Mouse (Mus musculus): ENCODE measurements around the gene Fam173a. TPM values are rescaled to one million over a fixed set of nuclear protein-coding genes. Genes with fewer than 3 reads are reported as not detected.

Gene Fam173a
- polyA plus RNA-seq, 1 experiment from 2014 or later = 63.3 TPM

DNA sequence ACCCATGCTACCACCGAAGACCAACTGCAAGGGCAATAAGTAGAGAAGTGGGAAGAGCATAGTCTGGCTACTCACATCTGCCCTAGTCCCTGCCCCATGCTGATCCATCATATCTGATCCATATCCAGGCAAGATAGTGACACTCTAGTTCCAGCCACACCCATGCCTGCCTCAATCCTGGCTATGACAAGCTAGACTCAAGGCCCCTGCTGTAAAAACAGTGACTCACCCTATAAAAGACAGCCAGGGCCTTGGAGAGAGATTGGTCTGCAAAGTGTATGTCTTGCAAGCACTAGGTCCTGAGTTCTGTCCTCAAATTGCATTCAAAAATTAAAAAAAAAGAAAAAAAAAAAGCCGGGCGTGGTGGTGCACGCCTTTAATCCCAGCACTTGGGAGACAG, 13.8 kb upstream of the Fam173a start:
- Histone ChIP-seq H3K4me1 (peaks cover 30% of the 10 kb centered on the region), H3K27me3 (ENCODE audit: low read depth, poor library complexity, severe bottlenecking) (peaks cover 72% of the 10 kb centered on the region)
- DNase-seq (ENCODE audit: low spot score) = no peak

DNA sequence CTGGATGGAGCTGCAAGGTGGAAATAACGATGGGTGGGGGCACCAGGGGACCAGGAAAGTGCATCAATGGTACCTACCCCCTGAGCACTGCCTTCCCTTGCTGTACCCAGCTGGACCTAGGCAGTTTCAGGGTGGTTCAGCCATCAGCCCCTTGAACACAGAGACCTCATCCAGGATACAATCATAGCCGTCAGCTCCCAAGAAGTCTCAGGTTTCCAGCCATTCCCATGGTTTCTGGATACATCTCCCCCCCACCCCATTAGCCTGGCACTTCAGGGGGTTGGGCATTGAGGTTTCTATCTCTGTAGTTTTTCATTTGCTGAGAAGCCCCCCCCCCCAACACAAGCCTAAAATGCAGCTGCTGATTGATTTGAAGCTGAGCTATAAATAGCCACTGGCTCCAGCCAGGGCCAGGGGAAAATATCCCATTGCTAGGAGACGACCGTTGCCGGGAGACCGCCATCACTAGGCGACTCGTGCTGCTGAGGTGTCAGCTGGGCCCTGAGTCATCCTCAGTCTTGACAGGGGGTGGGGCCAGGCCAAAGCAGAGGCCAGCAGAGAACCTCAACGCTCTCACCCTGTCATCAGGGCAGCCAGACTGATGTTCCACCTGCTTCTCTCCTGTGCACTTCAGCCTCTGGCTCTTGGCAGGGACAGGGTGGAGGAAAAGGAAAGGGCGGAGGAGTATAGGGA, 10.3 kb upstream of the Fam173a start:
- 15% methylated on average over 10 of the region's 10 CpGs for WGBS
- no peak overlapping the region for H3K4me3 ChIP-seq
- H3K4me1 ChIP-seq = peaks cover 9% of the 10 kb centered on the region
- H3K9me3 ChIP-seq (replicated peaks) = no peaks in the 10 kb centered on the region
- no peak for DNase-seq (ENCODE audit: low spot score)
- no peaks in the 10 kb centered on the region for H3K36me3 ChIP-seq
- peaks cover 42% of the 10 kb centered on the region for H3K27me3 ChIP-seq (ENCODE audit: low read depth, poor library complexity, severe bottlenecking)
- no peak overlapping the region for H3K27ac ChIP-seq

More for the DNA sequence above, 13.8 kb upstream of the Fam173a start:
- no peaks in the 10 kb centered on the region for H3K36me3 ChIP-seq
- 77% methylated on average over 4 of the region's 4 CpGs for WGBS
- H3K9me3 ChIP-seq (replicated peaks) = no peaks in the 10 kb centered on the region
- no peak overlapping the region for H3K4me3 ChIP-seq
- H3K27ac ChIP-seq = no peak overlapping the region

DNA sequence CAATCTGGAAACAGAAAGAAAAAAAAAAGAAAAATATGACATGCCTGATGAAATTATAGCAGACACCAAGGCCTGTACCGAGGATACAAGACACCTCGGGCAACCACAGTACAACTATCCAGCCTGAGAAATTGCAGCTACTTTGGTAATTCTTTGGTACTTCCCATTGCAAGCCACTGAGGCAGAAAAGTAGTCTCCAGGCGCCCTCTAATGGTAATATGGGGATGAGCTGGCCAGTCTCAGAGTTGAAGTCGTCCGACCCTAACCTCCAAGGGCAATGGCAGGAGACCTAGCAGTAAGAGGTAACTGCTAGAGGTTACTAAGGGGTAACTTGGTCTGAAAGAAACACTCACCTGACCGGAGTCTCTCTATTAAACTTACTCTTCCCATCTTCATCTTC, 8.3 kb upstream of the Fam173a start:
- Histone ChIP-seq H3K4me1 (peaks cover 25% of the 10 kb centered on the region), H3K27me3 (ENCODE audit: low read depth, poor library complexity, severe bottlenecking) (peaks cover 32% of the 10 kb centered on the region), H3K4me3 (no peak overlapping the region), H3K27ac (no peak overlapping the region), H3K9me3 (replicated peaks) (no peaks in the 10 kb centered on the region), H3K36me3 (no peaks in the 10 kb centered on the region)
- 11% methylated on average over 6 of the region's 6 CpGs for WGBS
- peak; percentile 63 for DNase-seq (ENCODE audit: low spot score)

DNA sequence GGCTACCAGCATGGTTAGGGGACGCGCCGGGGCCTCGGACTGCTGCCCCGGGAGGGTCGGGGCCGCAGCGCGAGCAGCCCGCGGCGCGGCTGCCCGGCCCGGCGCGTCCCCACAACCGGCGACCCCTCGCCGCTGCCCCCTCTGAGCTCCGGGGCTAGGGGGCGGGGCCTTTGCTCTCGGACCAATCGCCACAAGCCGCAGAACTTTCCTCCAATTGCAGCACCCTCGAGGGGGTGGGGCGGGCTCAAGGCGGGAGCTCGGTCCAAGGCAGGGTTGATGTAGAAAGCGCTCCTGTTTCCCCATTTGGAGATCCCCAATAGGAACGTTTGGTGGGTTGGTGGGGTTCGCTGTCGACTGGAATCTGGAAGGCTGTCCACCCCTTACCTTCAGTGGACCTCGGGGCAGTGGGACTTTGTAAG, 4.3 kb upstream of the Fam173a start, which contains the start of gene Metrn:
Gene Metrn, minus strand, starts transcription at position 186 of the 419 bp plus-strand sequence.
- Histone ChIP-seq H3K36me3 (peaks cover 27% of the 10 kb centered on the region), H3K9me3 (replicated peaks) (no peaks in the 10 kb centered on the region), H3K27me3 (ENCODE audit: low read depth, poor library complexity, severe bottlenecking) (peaks cover 8% of the 10 kb centered on the region), H3K27ac (peak within 1 kb of the TSS; percentile 91), H3K4me1 (peaks cover 55% of the 10 kb centered on the region), H3K4me3 (peak within 1 kb of the TSS; percentile 87)
- DNase-seq (ENCODE audit: low spot score) = peak; percentile 93
- WGBS = under 1% methylated on average over 35 of the region's 35 CpGs

DNA sequence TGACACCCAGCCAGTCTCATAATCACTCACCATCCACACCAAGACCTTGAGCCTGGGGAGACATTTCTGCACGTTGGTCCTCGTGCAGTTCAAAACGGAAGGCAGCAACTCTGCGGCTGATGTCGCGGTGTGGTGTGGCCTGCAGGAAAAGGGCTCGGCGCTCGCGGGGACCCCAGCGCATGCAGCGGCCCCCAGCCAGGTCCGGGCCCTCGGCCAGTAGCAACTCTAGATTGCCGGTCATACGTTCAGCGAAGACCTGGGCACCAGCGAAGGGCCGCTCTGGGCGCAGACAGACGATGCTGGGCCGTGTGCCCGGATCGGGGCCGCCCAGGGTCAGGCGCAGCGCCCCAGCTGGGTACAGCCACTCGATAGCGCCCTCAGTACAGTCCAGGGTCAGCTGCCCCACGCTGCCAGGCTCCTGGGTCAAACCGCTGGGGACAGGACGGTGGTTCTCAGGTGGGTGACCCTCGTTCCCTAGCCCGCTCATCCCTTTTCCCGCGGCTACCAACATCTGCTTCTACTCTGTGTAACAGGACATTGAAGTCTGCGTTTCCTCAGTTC, 3.6 kb upstream of the Fam173a start:
- peaks cover 62% of the 10 kb centered on the region for H3K4me1 ChIP-seq

DNA sequence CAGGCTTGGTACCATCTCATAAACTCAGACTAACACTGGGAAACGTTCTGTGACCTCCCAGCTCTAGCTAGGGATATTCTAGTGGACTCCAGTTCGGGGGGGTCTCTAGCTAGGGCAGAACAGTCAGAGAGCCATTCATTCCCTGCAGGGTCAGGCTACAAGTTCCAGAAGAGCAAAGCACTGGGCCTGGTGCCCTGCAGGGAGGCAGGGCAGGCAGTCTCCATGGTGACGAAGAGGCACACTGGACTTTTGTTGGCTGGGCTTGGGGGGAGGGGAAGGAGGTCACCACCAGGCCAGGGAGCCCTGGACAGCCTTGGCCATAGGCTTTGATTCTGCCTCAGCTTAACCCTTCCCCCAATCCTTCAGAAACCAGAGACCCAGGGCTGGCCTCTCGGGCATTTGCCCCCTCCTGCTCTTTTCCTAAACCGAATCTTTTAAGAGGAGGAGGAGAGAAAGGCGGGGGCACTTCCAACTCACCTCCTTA, 3.0 kb upstream of the Fam173a start, which contains the start of gene AC134908.4:
Gene AC134908.4, minus strand, starts transcription at position 51 of the 484 bp plus-strand sequence.
- H3K9me3 ChIP-seq (replicated peaks) = no peaks in the 10 kb centered on the region
- peaks cover 68% of the 10 kb centered on the region for H3K4me1 ChIP-seq
- peaks cover 28% of the 10 kb centered on the region for H3K36me3 ChIP-seq
- 2% methylated on average over 6 of the region's 6 CpGs for WGBS
- no peaks in the 10 kb centered on the region for H3K27me3 ChIP-seq (ENCODE audit: low read depth, poor library complexity, severe bottlenecking)
- peak; percentile 77 for DNase-seq (ENCODE audit: low spot score)
- peak within 1 kb of the TSS; percentile 91 for H3K27ac ChIP-seq
- H3K4me3 ChIP-seq = peak within 1 kb of the TSS; percentile 87

More for the DNA sequence above, 3.6 kb upstream of the Fam173a start:
- no peaks in the 10 kb centered on the region for H3K9me3 ChIP-seq (replicated peaks)
- DNase-seq (ENCODE audit: low spot score) = peak; percentile 61
- H3K36me3 ChIP-seq = peaks cover 27% of the 10 kb centered on the region
- H3K4me3 ChIP-seq = peak overlapping the region; percentile 87
- H3K27me3 ChIP-seq (ENCODE audit: low read depth, poor library complexity, severe bottlenecking) = peaks cover 2% of the 10 kb centered on the region; the same call in 1 of the 2 replicates
- WGBS = under 1% methylated on average over 37 of the region's 37 CpGs
- H3K27ac ChIP-seq = peak overlapping the region; percentile 91

DNA sequence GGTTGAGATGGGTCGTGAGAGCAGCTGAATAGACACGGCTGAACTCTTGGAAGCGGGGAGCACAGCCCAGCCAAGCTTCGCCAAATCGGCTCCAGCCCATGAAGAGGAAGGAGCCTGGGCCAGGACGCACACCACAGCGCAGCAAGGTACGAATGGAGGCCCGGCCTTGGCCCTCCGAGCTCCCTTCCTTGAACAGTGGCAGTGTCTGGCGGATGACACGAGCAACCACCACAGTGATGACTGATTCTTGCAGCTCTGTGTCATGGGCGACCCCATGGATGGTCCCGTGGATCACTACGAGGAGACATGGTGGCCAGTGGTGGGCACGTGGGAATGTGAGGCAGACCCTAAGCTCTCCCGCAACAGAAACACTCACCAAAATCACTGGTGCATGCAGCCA, 2.3 kb upstream of the Fam173a start:
- Histone ChIP-seq H3K27ac (peak overlapping the region; percentile 91), H3K4me3 (peak overlapping the region; percentile 87), H3K9me3 (replicated peaks) (no peaks in the 10 kb centered on the region), H3K36me3 (peaks cover 30% of the 10 kb centered on the region), H3K4me1 (peaks cover 70% of the 10 kb centered on the region), H3K27me3 (ENCODE audit: low read depth, poor library complexity, severe bottlenecking) (no peaks in the 10 kb centered on the region)
- WGBS = 87% methylated on average over 17 of the region's 17 CpGs
- no peak for DNase-seq (ENCODE audit: low spot score)

DNA sequence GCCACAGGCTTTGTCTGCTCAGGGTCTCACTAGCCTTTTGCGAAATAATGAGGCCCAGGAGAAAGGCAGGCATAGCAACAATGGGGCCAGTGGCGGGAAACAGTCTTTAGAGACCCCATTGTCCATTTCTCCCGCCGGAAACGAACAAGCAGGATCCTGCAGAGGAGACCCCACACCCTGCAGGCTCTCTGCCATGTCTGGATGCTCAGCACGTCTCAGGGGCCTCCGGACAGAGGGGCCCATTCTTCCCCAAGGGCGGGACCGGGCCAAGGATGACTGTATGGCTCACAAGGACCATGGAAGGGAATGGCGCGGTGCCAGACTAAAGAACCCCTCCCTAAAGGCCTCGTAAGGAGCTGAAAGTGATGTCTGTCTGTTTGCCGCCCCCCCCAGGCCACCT, 1.5 kb upstream of the Fam173a start:
- H3K27me3 ChIP-seq (ENCODE audit: low read depth, poor library complexity, severe bottlenecking) = no peaks in the 10 kb centered on the region
- peak overlapping the region; percentile 87; the same call in 1 of the 2 replicates for H3K4me3 ChIP-seq
- no peak for DNase-seq (ENCODE audit: low spot score)
- H3K9me3 ChIP-seq (replicated peaks) = no peaks in the 10 kb centered on the region
- peaks cover 38% of the 10 kb centered on the region for H3K36me3 ChIP-seq
- H3K27ac ChIP-seq = peak overlapping the region; percentile 15; the same call in 1 of the 2 replicates
- H3K4me1 ChIP-seq = peaks cover 70% of the 10 kb centered on the region
- 84% methylated on average over 13 of the region's 13 CpGs for WGBS

DNA sequence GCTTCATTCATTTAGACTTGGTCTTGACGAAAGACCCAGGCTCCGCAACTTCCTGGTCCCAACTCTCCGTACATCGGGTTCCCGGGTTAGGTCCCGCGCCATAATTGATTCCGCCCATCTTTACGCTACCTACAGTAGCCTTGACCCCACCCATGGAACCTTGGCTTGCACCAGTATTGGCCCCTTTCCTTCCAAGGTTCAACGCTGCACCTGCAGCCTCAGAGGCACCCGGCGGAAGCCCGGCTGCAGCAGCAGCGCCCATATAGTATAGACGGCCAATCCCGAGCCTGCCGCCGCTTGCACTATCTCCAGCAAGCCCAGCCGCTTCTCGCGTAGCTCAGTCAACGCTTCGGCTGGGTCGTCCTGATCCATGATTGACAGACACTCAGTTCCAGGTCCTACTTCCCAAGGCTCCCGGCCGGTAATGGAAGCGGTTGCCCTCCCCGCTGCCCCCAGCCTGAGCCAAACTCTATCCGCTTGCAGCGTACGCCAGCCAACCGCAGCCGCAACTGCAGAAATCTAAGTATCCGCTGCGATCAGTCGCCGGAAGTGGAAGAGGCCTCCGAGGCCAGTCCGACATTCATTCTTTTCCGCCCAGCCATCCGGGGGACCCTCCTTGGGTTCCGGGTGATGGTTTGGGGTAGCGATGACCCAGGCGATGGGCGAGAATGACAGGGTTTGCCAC, 716 bp downstream of the Fam173a start:
- no peaks in the 10 kb centered on the region for H3K27me3 ChIP-seq (ENCODE audit: low read depth, poor library complexity, severe bottlenecking)
- H3K4me3 ChIP-seq = peak overlapping the region; percentile 74
- peaks cover 62% of the 10 kb centered on the region for H3K4me1 ChIP-seq
- peaks cover 58% of the 10 kb centered on the region for H3K36me3 ChIP-seq
- peak; percentile 89 for DNase-seq (ENCODE audit: low spot score)
- H3K9me3 ChIP-seq (replicated peaks) = no peaks in the 10 kb centered on the region
- H3K27ac ChIP-seq = peak overlapping the region; percentile 91
- under 1% methylated on average over 45 of the region's 45 CpGs for WGBS

DNA sequence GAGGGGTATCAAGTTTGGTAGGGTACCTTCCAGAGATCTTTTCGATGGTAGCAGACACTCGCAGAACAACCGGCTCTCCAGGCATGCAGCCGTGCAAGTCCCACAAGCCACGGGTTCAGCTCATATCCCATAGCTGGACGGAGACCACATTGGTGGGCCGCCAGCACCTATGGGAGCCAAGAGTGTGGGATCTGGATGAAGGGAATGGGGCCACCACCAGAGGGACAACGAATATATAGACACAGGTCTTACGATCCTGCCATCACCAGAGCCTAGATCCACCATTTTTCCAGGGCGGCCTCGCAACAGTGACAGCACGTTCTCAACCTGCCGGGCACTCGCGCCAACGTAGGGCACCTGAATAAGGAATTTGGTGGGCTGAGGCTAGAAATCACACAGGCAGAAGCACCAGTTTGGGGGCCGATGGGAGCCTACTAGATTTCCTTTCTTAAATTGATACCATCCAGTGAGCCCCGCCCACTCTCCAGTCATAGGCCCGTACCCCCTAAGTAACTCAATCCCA, 1.3 kb downstream of the Fam173a start:
- Histone ChIP-seq H3K4me3 (peak overlapping the region; percentile 74), H3K4me1 (peaks cover 58% of the 10 kb centered on the region), H3K36me3 (peaks cover 58% of the 10 kb centered on the region), H3K27me3 (ENCODE audit: low read depth, poor library complexity, severe bottlenecking) (no peaks in the 10 kb centered on the region), H3K27ac (peak overlapping the region; percentile 91), H3K9me3 (replicated peaks) (no peaks in the 10 kb centered on the region)
- peak; percentile 52 for DNase-seq (ENCODE audit: low spot score)
- WGBS = 32% methylated on average over 19 of the region's 19 CpGs

DNA sequence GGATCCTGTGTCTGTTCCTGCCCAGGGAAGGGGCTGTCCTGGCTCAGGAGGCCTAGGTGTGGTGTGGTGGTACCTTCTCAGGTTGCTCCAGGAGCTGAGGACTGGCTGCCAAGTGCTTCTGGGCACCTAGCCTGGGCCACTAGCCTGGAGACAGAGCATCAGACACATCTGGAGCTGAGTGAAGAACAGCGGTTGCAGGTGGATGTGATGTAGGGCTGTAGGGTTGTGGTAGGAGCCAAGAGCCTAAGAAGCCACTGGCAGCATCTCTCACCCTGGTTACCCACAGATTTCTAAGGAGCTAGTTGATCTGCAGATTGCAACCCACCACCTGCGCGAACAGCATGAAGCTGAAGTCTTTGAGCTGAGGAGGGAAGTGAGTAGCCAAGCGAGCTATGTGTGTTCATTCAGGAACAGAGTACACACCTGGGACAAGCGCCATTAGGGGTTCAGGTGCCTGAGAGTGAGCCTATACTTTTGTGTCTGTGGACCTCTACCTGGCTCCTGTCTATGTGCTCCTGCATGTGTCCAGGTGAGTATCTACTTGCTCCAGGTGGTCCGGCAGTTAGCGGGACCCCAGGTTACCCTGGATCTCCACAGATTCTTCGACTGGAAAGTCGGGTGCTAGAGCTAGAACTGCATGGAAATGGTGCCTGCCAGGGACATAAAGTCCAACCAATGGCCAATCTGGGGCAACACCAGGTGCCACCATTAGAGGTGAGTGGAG, 5.8 kb downstream of the Fam173a start:
- 93% methylated on average over 9 of the region's 9 CpGs for WGBS
- H3K4me1 ChIP-seq = peaks cover 44% of the 10 kb centered on the region
- H3K27me3 ChIP-seq (ENCODE audit: low read depth, poor library complexity, severe bottlenecking) = no peaks in the 10 kb centered on the region
- H3K4me3 ChIP-seq = 0 out of 2 replicates have a peak overlapping the region, but pooled peaks have one; percentile 6
- H3K9me3 ChIP-seq (replicated peaks) = no peaks in the 10 kb centered on the region
- H3K27ac ChIP-seq = no peak overlapping the region; the same call in 1 of the 2 replicates
- no peak for DNase-seq (ENCODE audit: low spot score)
- H3K36me3 ChIP-seq = peaks cover 55% of the 10 kb centered on the region

DNA sequence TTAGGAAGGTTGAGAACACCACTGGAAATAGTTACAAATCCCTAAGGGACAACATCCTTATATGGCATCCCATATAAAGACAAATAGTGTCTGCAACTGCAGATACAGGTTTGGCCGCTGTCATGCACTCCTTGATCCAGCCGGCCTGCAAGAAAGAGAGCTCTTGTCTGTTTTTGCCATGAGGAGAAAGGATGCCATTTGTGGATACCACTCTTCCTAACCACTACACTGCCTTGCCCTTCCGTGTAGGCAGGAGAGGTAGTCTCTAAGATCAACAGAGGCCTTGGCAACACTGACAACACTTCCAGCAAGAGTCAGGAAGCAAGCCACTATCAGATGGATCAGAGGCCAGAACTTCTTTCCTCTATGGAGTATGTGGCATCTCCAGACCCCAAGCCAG, 6.4 kb downstream of the Fam173a start, which contains the start of gene Ccdc78:
Gene Ccdc78, plus strand, starts transcription at position 301 of the 400 bp plus-strand sequence.
- peaks cover 38% of the 10 kb centered on the region for H3K4me1 ChIP-seq
- no peak for DNase-seq (ENCODE audit: low spot score)
- H3K9me3 ChIP-seq (replicated peaks) = no peaks in the 10 kb centered on the region
- H3K27me3 ChIP-seq (ENCODE audit: low read depth, poor library complexity, severe bottlenecking) = no peaks in the 10 kb centered on the region
- peak within 1 kb of the TSS; percentile 79 for H3K4me3 ChIP-seq
- 88% methylated on average over 3 of the region's 3 CpGs for WGBS
- H3K27ac ChIP-seq = peak within 1 kb of the TSS; percentile 95
- H3K36me3 ChIP-seq = peaks cover 61% of the 10 kb centered on the region
